Mouse (Mus musculus): ENCODE data around the gene Marf1. TPM values are rescaled to one million over a fixed set of nuclear protein-coding genes. Genes with fewer than 3 reads are reported as not detected.
"Not testable (repeated sequence)": the region's sequence is repeated elsewhere in the genome, so short reads cannot be mapped to it uniquely, and the experiment has no call there.

Gene Marf1
- polyA plus RNA-seq, 1 experiment from 2014 or later: 15.3 TPM

- Histone ChIP-seq H3K4me3 (peak overlapping the region; percentile 73), H3K27me3 (ENCODE audit: insufficient read depth, poor library complexity, severe bottlenecking) (no peaks in the 10 kb centered on the region), H3K27ac (peak overlapping the region; percentile 94), H3K4me1 (replicated peaks) (peaks cover 30% of the 10 kb centered on the region), H3K9me3 (no peaks in the 10 kb centered on the region), H3K36me3 (no peaks in the 10 kb centered on the region)
- peak; percentile 70 for DNase-seq (ENCODE audit: low spot score)
- WGBS: under 1% methylated on average over 10 of the region's 10 CpGs
These were observed 3.4 kb downstream of the Marf1 start for GRCm38 (mm10) chr16:14159746-14160131.

- DNase-seq (ENCODE audit: low spot score): peak; percentile 100
- H3K9me3 ChIP-seq: no peaks in the 10 kb centered on the region
- no peaks in the 10 kb centered on the region for H3K36me3 ChIP-seq
- no peaks in the 10 kb centered on the region for H3K27me3 ChIP-seq (ENCODE audit: insufficient read depth, poor library complexity, severe bottlenecking)
- H3K4me1 ChIP-seq (replicated peaks): peaks cover 24% of the 10 kb centered on the region
- peak overlapping the region; percentile 94 for H3K27ac ChIP-seq
- WGBS: under 1% methylated on average over 58 of the region's 58 CpGs
- peak overlapping the region; percentile 73 for H3K4me3 ChIP-seq
These were observed 4.0 kb downstream of the Marf1 start for GRCm38 (mm10) chr16:14158936-14159745.

- Histone ChIP-seq H3K27me3 (ENCODE audit: insufficient read depth, poor library complexity, severe bottlenecking) (no peaks in the 10 kb centered on the region), H3K27ac (peak overlapping the region; percentile 85), H3K36me3 (peaks cover 2% of the 10 kb centered on the region; the same call in 1 of the 2 replicates), H3K4me3 (peak overlapping the region; percentile 73), H3K9me3 (no peaks in the 10 kb centered on the region), H3K4me1 (replicated peaks) (peaks cover 18% of the 10 kb centered on the region)
- 11% methylated on average over 7 of the region's 7 CpGs for WGBS
- no peak for DNase-seq (ENCODE audit: low spot score)
These were observed 4.6 kb downstream of the Marf1 start for GRCm38 (mm10) chr16:14158536-14158935.

- H3K4me3 ChIP-seq: no peak overlapping the region
- 89% methylated on average over 6 of the region's 6 CpGs for WGBS
- peaks cover 13% of the 10 kb centered on the region for H3K4me1 ChIP-seq (replicated peaks)
- no peaks in the 10 kb centered on the region for H3K27me3 ChIP-seq (ENCODE audit: insufficient read depth, poor library complexity, severe bottlenecking)
- H3K27ac ChIP-seq: no peak overlapping the region
- H3K9me3 ChIP-seq: no peaks in the 10 kb centered on the region
- no peak for DNase-seq (ENCODE audit: low spot score)
- peaks cover 23% of the 10 kb centered on the region for H3K36me3 ChIP-seq
These were observed 6.8 kb downstream of the Marf1 start for GRCm38 (mm10) chr16:14156312-14156711.

- H3K27me3 ChIP-seq (ENCODE audit: insufficient read depth, poor library complexity, severe bottlenecking); H3K4me3 ChIP-seq; H3K27ac ChIP-seq; DNase-seq (ENCODE audit: low spot score); H3K9me3 ChIP-seq: not testable (repeated sequence)
- WGBS: 79% methylated on average over 1 of the region's 2 CpGs
- Histone ChIP-seq H3K4me1 (replicated peaks) (peaks cover 13% of the 10 kb centered on the region), H3K36me3 (peaks cover 30% of the 10 kb centered on the region)
These were observed 7.5 kb downstream of the Marf1 start for GRCm38 (mm10) chr16:14155638-14156037.

GRCm38 (mm10) chr16:14151718-14152117 lies 11.4 kb downstream of the Marf1 start:
- peaks cover 66% of the 10 kb centered on the region for H3K36me3 ChIP-seq
- H3K9me3 ChIP-seq: no peaks in the 10 kb centered on the region
- H3K27me3 ChIP-seq (ENCODE audit: insufficient read depth, poor library complexity, severe bottlenecking): no peaks in the 10 kb centered on the region
- no peaks in the 10 kb centered on the region for H3K4me1 ChIP-seq (replicated peaks)
- WGBS: 95% methylated on average over 4 of the region's 4 CpGs
- DNase-seq (ENCODE audit: low spot score): no peak
- H3K4me3 ChIP-seq: no peak overlapping the region
- H3K27ac ChIP-seq: no peak overlapping the region

GRCm38 (mm10) chr16:14147712-14148111 lies 15.4 kb downstream of the Marf1 start:
- DNase-seq (ENCODE audit: low spot score): no peak
- no peaks in the 10 kb centered on the region for H3K4me1 ChIP-seq (replicated peaks)
- peaks cover 96% of the 10 kb centered on the region for H3K36me3 ChIP-seq
- no peaks in the 10 kb centered on the region for H3K27me3 ChIP-seq (ENCODE audit: insufficient read depth, poor library complexity, severe bottlenecking)
- H3K4me3 ChIP-seq: no peak overlapping the region
- no peak overlapping the region for H3K27ac ChIP-seq
- H3K9me3 ChIP-seq: no peaks in the 10 kb centered on the region

GRCm38 (mm10) chr16:14143298-14143697 lies 19.9 kb downstream of the Marf1 start:
- H3K36me3 ChIP-seq: peaks cover 99% of the 10 kb centered on the region
- WGBS: 94% methylated on average over 3 of the region's 3 CpGs
- H3K27ac ChIP-seq: no peak overlapping the region
- H3K4me1 ChIP-seq (replicated peaks): no peaks in the 10 kb centered on the region
- DNase-seq (ENCODE audit: low spot score): no peak
- no peaks in the 10 kb centered on the region for H3K27me3 ChIP-seq (ENCODE audit: insufficient read depth, poor library complexity, severe bottlenecking)
- no peaks in the 10 kb centered on the region for H3K9me3 ChIP-seq
- H3K4me3 ChIP-seq: no peak overlapping the region

GRCm38 (mm10) chr16:14139106-14139505 lies 24.0 kb downstream of the Marf1 start:
- Histone ChIP-seq H3K4me3 (no peak overlapping the region), H3K36me3 (peaks cover 99% of the 10 kb centered on the region), H3K9me3 (no peaks in the 10 kb centered on the region), H3K27ac (no peak overlapping the region), H3K4me1 (replicated peaks) (no peaks in the 10 kb centered on the region), H3K27me3 (ENCODE audit: insufficient read depth, poor library complexity, severe bottlenecking) (no peaks in the 10 kb centered on the region)
- no peak for DNase-seq (ENCODE audit: low spot score)

GRCm38 (mm10) chr16:14137976-14138561 lies 25.1 kb downstream of the Marf1 start:
- H3K36me3 ChIP-seq: peaks cover 99% of the 10 kb centered on the region
- no peak overlapping the region for H3K27ac ChIP-seq
- H3K9me3 ChIP-seq: no peaks in the 10 kb centered on the region
- WGBS: 85% methylated on average over 1 of the region's 1 CpGs
- no peak for DNase-seq (ENCODE audit: low spot score)
- H3K27me3 ChIP-seq (ENCODE audit: insufficient read depth, poor library complexity, severe bottlenecking): no peaks in the 10 kb centered on the region
- no peaks in the 10 kb centered on the region for H3K4me1 ChIP-seq (replicated peaks)
- H3K4me3 ChIP-seq: no peak overlapping the region

GRCm38 (mm10) chr16:14135014-14135413 lies 28.1 kb downstream of the Marf1 start:
- 93% methylated on average over 2 of the region's 2 CpGs for WGBS
- no peak for DNase-seq (ENCODE audit: low spot score)
- H3K36me3 ChIP-seq: peaks cover 99% of the 10 kb centered on the region
- H3K27me3 ChIP-seq (ENCODE audit: insufficient read depth, poor library complexity, severe bottlenecking): no peaks in the 10 kb centered on the region
- no peak overlapping the region for H3K4me3 ChIP-seq
- H3K9me3 ChIP-seq: no peaks in the 10 kb centered on the region
- no peaks in the 10 kb centered on the region for H3K4me1 ChIP-seq (replicated peaks)
- no peak overlapping the region for H3K27ac ChIP-seq

GRCm38 (mm10) chr16:14131838-14132237 lies 31.3 kb downstream of the Marf1 start:
- WGBS: 92% methylated on average over 5 of the region's 5 CpGs
- Histone ChIP-seq H3K36me3 (peaks cover 100% of the 10 kb centered on the region), H3K27ac (no peak overlapping the region), H3K4me3 (no peak overlapping the region), H3K4me1 (replicated peaks) (no peaks in the 10 kb centered on the region), H3K9me3 (no peaks in the 10 kb centered on the region), H3K27me3 (ENCODE audit: insufficient read depth, poor library complexity, severe bottlenecking) (no peaks in the 10 kb centered on the region)
- no peak for DNase-seq (ENCODE audit: low spot score)

- Histone ChIP-seq H3K4me1 (replicated peaks) (no peaks in the 10 kb centered on the region), H3K36me3 (peaks cover 100% of the 10 kb centered on the region), H3K4me3 (no peak overlapping the region), H3K27me3 (ENCODE audit: insufficient read depth, poor library complexity, severe bottlenecking) (no peaks in the 10 kb centered on the region), H3K27ac (no peak overlapping the region), H3K9me3 (no peaks in the 10 kb centered on the region)
- no peak for DNase-seq (ENCODE audit: low spot score)
- WGBS: 87% methylated on average over 3 of the region's 3 CpGs
These were observed 31.8 kb downstream of the Marf1 start for GRCm38 (mm10) chr16:14131376-14131775.

All from hindbrain, embryonic 10.5 days (tissue).